Mouse (Mus musculus) heart, postnatal 25 days (tissue): ENCODE results near the gene Gm21818. TPM values are rescaled to one million over a fixed set of nuclear protein-coding genes. Genes with fewer than 3 reads are reported as not detected.
"Not testable (repeated sequence)": the region's sequence is repeated elsewhere in the genome, so short reads cannot be mapped to it uniquely, and the experiment has no call there.

Experiments used
- DNase-seq: peaks from one replicate; pipeline ENCODE4 v3.0.0; 2022; ENCODE audit warnings: low spot score
- intact Hi-C: fragments of 180-260 bp; cut with DNase I; formaldehyde crosslinking; loops from one replicate; pipeline ENCODE4 v1.15.1; 2025
- total RNA-seq, 2 experiments: library from RNA; stranded (reverse); gene quantifications; 2 replicates each; pipeline ENCODE4 v1.2.3; 2021

Gene Gm21818
- not detected for total RNA-seq

- DNase-seq, intact Hi-C loops: not testable (repeated sequence)
Measured at GRCm38 (mm10) chr13:120172133-120172532, at the start of gene Gm21818. Gene Gm21818, plus strand, starts transcription at chr13:120172433.

DNA sequence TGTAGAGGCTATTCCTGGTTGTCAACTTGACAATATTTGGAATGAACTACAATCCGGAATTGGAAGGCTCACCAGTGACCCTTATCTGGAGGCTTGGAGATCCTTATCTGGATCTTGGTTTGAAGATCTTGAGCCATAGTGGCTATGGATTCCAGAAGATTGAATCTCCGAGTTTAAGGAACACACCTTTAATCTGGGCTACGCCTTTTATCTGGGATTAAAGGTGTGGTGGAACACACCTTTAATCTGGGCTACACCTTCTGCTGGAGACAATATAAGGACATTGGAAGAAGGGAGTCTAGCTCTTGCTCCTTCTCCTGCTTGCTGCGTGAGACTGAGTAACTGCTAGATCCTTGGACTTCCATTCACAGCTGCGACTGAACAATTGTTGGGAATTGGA, 32.3 kb upstream of the Gm21818 start, which contains the start of gene Gm20767:
Gene Gm20767 (plus strand): TSS at position 301 of the 400 bp plus-strand sequence.
- intact Hi-C loops, DNase-seq: not testable (repeated sequence)

DNA sequence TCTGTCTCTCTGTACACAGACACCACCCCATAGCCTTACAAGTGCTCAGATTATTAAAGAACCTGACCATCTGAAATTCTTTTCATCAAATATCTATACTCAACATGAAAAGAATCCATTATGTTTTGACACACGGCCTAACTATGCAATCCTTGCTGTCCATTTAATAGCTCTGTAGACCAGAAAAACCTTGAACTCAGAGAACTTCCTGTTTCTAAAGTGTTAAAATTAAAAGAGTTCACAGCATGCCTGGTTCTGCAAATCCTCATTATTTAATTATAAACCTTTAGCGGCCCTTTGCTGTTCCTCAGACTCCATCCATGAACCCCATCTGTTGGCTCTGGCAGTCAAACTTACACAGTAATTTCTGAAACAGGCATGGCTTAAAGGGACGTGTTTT, 29.9 kb upstream of the Gm21818 start:
- DNase-seq, intact Hi-C loops: not testable (repeated sequence)

DNA sequence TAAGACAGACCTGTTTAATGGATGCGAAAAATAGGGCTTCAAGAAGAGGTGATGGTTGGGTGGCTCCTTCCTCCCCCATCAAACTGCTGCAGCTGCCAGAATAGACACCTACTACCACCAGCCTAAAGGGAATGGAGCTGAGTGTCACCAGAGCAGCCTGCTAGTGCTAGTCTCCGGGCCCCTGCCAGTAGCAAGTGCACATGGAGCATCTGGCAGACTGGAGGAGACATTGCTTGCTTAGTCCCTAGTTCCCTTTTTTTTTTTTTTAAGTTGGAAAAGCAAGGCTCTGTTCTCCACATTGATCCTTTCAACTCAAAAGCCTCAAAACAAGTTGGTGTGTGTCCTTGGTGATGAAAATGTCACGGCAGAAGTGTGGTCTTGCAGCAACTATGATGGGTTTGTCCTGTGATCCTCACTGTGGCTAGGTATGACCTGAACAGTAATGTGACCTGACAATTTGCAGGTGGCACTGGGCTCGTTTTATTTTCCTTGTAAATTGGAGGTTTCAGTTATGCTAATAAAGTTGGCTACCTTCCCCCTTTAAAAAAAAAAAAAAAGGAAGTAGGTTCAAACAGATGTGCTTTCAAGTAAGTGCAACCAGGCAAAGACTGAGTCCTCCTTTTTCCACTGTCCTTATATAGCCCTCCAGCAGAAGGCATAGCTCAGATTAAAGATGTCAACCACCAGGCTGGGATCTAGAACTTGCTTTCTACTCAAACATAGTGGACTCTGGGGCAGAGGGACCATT, 22.4 kb upstream of the Gm21818 start:
- intact Hi-C loops, DNase-seq: not testable (repeated sequence)

- intact Hi-C loops, DNase-seq: not testable (repeated sequence)
Measured at GRCm38 (mm10) chr13:120150589-120150988, 21.6 kb upstream of the Gm21818 start.

DNA sequence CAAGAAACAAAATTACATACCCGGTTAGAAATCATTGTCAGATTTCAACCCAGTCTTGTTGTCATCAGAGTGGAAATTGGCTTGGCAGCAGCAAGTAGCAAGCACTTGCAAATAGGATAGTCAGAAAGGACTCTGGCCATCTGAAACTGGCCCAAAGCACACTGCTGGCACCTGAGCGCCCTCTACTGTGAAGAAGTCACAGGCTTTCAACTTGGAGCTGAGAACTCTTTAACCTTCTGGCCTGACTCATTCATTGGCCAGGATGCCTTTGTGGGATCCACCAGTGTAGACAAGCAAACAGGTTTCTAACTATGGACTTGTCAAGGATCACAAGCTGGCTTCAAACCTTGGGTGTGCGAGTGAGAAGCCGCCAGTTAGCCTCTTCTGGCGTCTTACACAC, 3.9 kb upstream of the Gm21818 start:
- intact Hi-C loops, DNase-seq: not testable (repeated sequence)

GRCm38 (mm10) chr13:120196189-120196821, 24.1 kb downstream of the Gm21818 start:
- DNase-seq, intact Hi-C loops: not testable (repeated sequence)

GRCm38 (mm10) chr13:120215847-120216246, 43.6 kb downstream of the Gm21818 start, which contains the start of gene Gm21762:
Gene Gm21762, minus strand, starts transcription at chr13:120215947.
- intact Hi-C loops, DNase-seq: not testable (repeated sequence)

DNA sequence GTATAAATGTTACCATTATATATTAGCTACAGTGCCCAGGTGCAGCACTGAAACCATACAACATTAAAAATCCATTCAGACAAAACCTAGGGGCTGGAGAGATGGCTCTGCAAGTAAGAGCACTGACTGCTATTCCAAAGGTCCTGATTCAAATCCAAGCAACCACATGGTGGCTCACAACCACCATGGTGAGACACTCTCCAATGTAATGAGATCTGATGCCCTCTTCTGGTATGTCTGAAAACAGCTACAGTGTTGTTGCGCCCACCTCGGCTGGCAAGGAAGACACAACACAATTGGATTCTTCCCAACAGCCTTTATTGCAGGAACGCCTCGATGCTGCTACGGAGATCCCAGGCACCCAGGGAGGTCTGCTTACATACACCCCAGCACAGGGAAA, 48.7 kb downstream of the Gm21818 start:
- intact Hi-C loops, DNase-seq: not testable (repeated sequence)

- DNase-seq, intact Hi-C loops: not testable (repeated sequence)
Measured at GRCm38 (mm10) chr13:120223012-120223659, 50.9 kb downstream of the Gm21818 start.

Other genes starting within 250 kb of the Gm21818 start
- gene Gm21761, start 243.2 kb upstream of the Gm21818 start, total RNA-seq, result not detected
- not detected for gene B020031M17Rik, start 221.6 kb upstream of the Gm21818 start, total RNA-seq
- not detected for gene Gm36079, start 145.4 kb upstream of the Gm21818 start, total RNA-seq
- gene Gm21188, start 120.2 kb upstream of the Gm21818 start, total RNA-seq, result under 1 TPM; 0.39 to 0.49 TPM
- not detected for gene Gm20767, start 32.2 kb upstream of the Gm21818 start, total RNA-seq
- not detected for gene Gm21762, start 43.5 kb downstream of the Gm21818 start, total RNA-seq
- gene Gm21731, start 66.7 kb downstream of the Gm21818 start, total RNA-seq, result not detected
- not detected for gene AF067061, start 90.7 kb downstream of the Gm21818 start, total RNA-seq
- not detected for gene BC147527, start 128.0 kb downstream of the Gm21818 start, total RNA-seq
- not detected for gene Tcstv3, start 144.4 kb downstream of the Gm21818 start, total RNA-seq